Mouse (Mus musculus) olfactory bulb, adult 2 months (tissue): ENCODE data around the gene Lats2.
"Not testable (repeated sequence)": the region's sequence is repeated elsewhere in the genome, so short reads cannot be mapped to it uniquely, and the experiment has no call there.

Experiments
- CTCF ChIP-seq: fragments of 200-500 bp; IDR thresholded peaks from 2 replicates; pipeline ENCODE4 v1.5.1; 2012; ENCODE audit warnings: low read depth, mild to moderate bottlenecking, low read length, moderate library complexity; ENCODE audit not compliant: insufficient read depth
- POLR2A ChIP-seq: fragments of 200-500 bp; IDR thresholded peaks from 2 replicates; pipeline ENCODE4 v1.6.1; 2012; ENCODE audit warnings: mild to moderate bottlenecking, low read depth, low read length, moderate library complexity; ENCODE audit not compliant: insufficient read depth

GRCm38 (mm10) chr14:57656519-57656918 lies 101.7 kb downstream of the Lats2 start:
- not testable (repeated sequence) for TF ChIP-seq POLR2A, CTCF
